Mouse (Mus musculus): ENCODE data around the gene Rasa3. TPM values are rescaled to one million over a fixed set of nuclear protein-coding genes. Genes with fewer than 3 reads are reported as not detected.
A peak's percentile ranks its signal among the peaks of the same experiment; 100 is the strongest.

Gene Rasa3
- polyA plus RNA-seq, 1 experiment from 2014 or later: 30.9 TPM

DNA sequence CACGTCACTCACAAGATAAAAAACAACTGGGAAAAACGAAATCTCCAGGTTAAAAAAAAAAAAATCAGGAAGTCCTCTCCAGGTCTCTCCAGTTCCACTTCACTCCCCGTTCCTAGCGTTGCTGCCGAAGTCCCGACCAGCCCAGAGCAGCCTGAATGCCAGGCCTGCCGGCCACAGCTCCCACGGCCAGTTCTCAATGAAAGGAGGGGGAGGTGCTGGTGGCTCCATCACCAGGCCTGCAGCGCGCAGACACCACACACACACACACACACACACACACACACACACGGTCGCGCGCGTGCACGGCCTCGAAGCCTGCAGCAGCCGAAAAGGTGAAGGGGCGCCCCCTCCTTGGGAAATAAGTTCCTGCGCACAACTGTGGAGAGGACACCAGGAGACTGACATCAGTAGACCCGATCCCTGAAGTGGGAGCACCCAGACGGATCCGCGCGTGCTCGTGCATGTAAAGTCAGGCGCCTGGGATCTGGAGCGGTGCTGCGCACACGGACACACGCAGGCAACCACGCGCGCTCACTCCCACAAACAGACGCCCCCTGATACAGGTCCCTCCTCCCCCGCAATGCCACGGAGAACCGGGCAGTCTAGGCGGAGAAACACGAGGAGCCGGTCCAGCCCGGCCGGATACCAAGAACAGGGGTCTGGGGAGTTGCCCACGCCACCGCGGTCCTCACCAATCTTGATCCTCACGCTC is 546 bp downstream of the Rasa3 start:
- Histone ChIP-seq H3K4me3 (peak overlapping the region; percentile 86), H3K9me3 (no peaks in the 10 kb centered on the region), H3K9ac (peak overlapping the region; percentile 82), H3K4me1 (replicated peaks) (peaks cover 41% of the 10 kb centered on the region), H3K27me3 (peaks cover 15% of the 10 kb centered on the region; the same call in 1 of the 2 replicates), H3K36me3 (no peaks in the 10 kb centered on the region), H3K27ac (peak overlapping the region; percentile 96), H3K4me2 (peak overlapping the region; percentile 80)
- WGBS: 1% methylated on average over 47 of the region's 47 CpGs
- peak; percentile 81 for ATAC-seq (ENCODE audit: low FRiP score)

DNA sequence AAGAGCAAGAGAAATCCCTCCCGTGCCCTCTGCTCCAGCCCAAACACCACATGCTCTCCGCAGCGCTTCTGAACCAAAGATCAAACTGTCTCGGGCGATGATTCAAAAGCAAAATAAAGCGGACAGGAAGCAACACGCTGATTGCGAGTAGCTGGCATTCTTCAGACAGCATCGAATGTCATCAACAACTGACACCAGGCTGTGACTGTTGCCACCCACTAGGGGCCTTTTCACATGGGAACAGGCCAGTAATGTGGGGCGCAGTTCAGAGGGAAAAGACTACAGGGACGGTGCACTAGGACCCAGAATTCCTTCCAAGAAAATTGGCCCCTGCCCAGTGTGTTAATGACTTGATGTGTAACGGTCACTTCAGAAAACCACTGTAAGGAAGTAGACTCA is 1.1 kb downstream of the Rasa3 start:
- peak overlapping the region; percentile 80 for H3K4me2 ChIP-seq
- H3K27ac ChIP-seq: peak overlapping the region; percentile 96
- peak overlapping the region; percentile 82 for H3K9ac ChIP-seq
- H3K4me3 ChIP-seq: peak overlapping the region; percentile 86
- H3K36me3 ChIP-seq: no peaks in the 10 kb centered on the region
- under 1% methylated on average over 12 of the region's 12 CpGs for WGBS
- ATAC-seq (ENCODE audit: low FRiP score): 0 out of 2 replicates have a peak, but pooled peaks have one; percentile 10
- peaks cover 15% of the 10 kb centered on the region; the same call in 1 of the 2 replicates for H3K27me3 ChIP-seq
- H3K4me1 ChIP-seq (replicated peaks): peaks cover 41% of the 10 kb centered on the region
- no peaks in the 10 kb centered on the region for H3K9me3 ChIP-seq

DNA sequence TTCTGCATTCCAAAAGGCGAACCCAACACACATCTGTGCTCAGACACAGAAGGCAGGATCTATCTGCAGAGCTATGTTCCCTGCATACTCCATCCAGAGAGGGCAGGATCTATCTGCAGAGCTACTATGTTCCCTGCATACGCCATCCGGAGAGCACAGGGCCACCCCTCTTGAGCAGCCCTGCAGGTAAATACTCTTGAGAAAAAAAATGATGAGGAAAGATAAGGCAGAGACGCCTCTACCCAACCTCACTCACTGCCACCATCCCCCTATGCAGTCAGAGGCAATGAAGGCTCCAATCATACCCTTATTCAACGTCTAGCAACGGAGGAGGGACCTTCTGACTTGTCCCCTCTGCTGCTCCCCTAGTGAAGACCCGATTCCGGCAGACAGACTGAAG is 1.9 kb downstream of the Rasa3 start:
- Histone ChIP-seq H3K4me3 (peak overlapping the region; percentile 86), H3K27me3 (peaks cover 11% of the 10 kb centered on the region; the same call in 1 of the 2 replicates), H3K27ac (peak overlapping the region; percentile 96), H3K9ac (peak overlapping the region; percentile 82), H3K4me2 (peak overlapping the region; percentile 80), H3K36me3 (no peaks in the 10 kb centered on the region), H3K9me3 (no peaks in the 10 kb centered on the region), H3K4me1 (replicated peaks) (peaks cover 44% of the 10 kb centered on the region)
- no peak for ATAC-seq (ENCODE audit: low FRiP score)
- WGBS: 50% methylated on average over 8 of the region's 8 CpGs

DNA sequence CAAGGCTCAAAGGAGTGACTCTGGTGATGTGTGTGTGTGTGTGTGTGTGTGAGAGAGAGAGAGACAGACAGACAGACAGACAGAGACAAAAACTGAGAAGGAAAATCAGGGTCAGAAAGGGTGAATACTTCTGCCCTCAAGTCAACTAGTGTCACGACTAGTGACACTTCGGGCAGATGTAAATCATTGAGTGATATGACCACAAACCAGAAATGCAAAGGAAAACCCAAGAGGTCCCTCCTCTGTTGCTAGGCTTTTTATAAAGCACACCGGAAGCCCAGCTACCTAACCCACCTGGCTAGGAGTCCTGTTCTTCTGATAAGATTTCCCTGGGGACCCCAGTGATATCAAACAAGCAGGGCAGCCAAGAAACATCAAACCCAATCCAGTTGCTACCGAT is 2.3 kb downstream of the Rasa3 start:
- 85% methylated on average over 4 of the region's 4 CpGs for WGBS
- peak overlapping the region; percentile 82 for H3K9ac ChIP-seq
- no peaks in the 10 kb centered on the region for H3K9me3 ChIP-seq
- peaks cover 45% of the 10 kb centered on the region for H3K4me1 ChIP-seq (replicated peaks)
- H3K27ac ChIP-seq: peak overlapping the region; percentile 96
- H3K4me2 ChIP-seq: peak overlapping the region; percentile 80
- H3K4me3 ChIP-seq: peak overlapping the region; percentile 86
- ATAC-seq (ENCODE audit: low FRiP score): no peak
- peaks cover 11% of the 10 kb centered on the region; the same call in 1 of the 2 replicates for H3K27me3 ChIP-seq
- H3K36me3 ChIP-seq: no peaks in the 10 kb centered on the region

DNA sequence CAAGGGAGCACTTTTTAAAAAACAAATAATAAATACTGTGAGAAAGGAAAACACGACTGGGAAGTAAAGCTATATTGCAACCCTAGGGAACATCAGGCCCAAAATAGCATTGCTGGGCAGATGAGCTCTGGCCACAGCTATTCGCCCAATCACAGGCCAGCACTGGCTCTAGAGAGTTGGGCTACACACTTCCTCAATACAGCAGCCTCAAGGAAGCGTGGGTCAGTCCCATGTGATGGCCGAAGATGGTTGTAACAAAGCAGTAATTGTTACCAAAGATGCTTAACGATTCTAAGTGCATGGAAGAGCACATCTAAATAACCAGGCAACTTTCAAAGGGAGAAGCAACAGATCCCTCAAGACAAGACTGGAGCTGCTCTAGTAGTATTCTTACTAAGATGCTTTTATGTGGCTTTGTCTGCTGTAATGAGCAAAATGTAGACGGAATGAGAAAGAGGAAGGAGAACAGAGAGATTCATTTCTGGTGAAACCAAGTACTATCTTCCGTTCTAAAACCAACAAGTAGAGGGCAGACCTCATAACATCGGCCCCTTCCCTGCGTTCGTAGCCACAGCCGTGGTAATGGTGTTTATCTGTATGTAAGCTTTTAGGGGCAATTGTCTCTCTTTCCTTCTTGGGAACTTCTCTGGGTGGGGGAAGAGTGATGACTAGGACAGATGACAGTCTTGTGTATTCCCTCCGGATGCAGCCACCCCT is 3.0 kb downstream of the Rasa3 start:
- no peak for ATAC-seq (ENCODE audit: low FRiP score)
- Histone ChIP-seq H3K9ac (0 out of 2 replicates have a peak overlapping the region, but pooled peaks have one; percentile 82), H3K36me3 (no peaks in the 10 kb centered on the region), H3K27ac (peak overlapping the region; percentile 35; the same call in 1 of the 2 replicates), H3K4me3 (no peak overlapping the region), H3K27me3 (peaks cover 7% of the 10 kb centered on the region; the same call in 1 of the 2 replicates), H3K4me2 (peak overlapping the region; percentile 80), H3K4me1 (replicated peaks) (peaks cover 52% of the 10 kb centered on the region), H3K9me3 (no peaks in the 10 kb centered on the region)
- 64% methylated on average over 12 of the region's 12 CpGs for WGBS

DNA sequence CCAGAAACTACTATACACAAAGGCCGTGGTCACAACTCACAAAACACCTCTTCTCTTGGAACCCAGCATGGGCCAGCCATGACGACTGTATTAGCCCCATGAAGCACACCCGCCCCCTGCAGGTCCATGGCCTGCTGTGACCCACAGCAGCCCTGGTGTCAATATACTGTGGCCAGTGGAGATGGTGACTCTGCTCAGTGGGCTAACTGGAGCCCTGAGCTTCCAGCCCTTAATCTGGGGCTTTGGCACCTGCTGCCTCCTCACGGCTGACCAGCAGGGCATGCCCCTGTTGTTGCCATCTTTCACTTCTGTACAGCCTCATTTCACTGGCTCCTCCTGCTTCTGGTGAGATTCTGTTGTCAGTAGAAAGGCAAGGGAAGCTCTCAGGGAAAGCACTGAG is 4.2 kb downstream of the Rasa3 start:
- no peak overlapping the region for H3K27ac ChIP-seq
- no peak for ATAC-seq (ENCODE audit: low FRiP score)
- no peaks in the 10 kb centered on the region for H3K36me3 ChIP-seq
- no peaks in the 10 kb centered on the region for H3K9me3 ChIP-seq
- H3K4me3 ChIP-seq: no peak overlapping the region
- H3K27me3 ChIP-seq: no peaks in the 10 kb centered on the region
- H3K9ac ChIP-seq: no peak overlapping the region
- no peak overlapping the region for H3K4me2 ChIP-seq
- H3K4me1 ChIP-seq (replicated peaks): peaks cover 58% of the 10 kb centered on the region
- WGBS: 73% methylated on average over 4 of the region's 4 CpGs

DNA sequence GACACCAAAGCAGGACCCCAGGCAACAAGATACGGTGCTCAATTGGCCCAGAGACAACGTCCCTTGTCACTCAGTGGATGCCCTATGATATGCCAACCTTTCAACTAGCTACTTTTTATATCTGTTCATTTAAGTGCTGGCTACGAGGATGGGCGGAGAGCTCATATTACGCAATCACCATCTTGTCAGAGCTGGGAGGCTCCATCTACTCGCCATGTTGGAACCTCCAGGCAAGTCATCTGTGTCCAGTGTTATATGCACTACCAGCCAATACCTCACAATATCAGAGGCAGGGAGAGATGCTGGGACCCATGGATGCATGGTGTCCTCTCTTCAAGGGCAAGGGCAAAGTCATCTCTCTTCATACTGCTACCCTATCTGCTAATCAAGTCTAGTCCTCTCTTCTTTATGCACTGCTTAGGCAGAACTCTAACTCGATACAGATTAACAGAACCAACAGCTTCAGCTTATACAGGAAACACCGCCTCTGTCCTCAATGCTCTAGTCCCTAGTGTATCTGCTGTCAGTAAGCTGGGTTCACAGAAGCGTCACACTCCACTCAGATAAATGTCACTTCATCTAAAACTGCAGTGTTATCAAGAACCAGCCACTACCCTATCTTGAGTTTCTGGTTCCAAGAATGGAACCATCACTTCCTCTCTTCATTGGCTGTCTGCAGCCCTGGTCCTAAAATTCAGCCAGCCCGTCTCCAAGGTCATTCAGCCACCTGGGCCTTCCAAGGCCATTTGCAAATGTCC is 6.0 kb downstream of the Rasa3 start:
- peaks cover 54% of the 10 kb centered on the region for H3K4me1 ChIP-seq (replicated peaks)
- no peaks in the 10 kb centered on the region for H3K27me3 ChIP-seq
- H3K9me3 ChIP-seq: no peaks in the 10 kb centered on the region
- 92% methylated on average over 10 of the region's 10 CpGs for WGBS
- no peak for ATAC-seq (ENCODE audit: low FRiP score)
- H3K36me3 ChIP-seq: no peaks in the 10 kb centered on the region
- no peak overlapping the region for H3K4me3 ChIP-seq
- no peak overlapping the region for H3K4me2 ChIP-seq
- H3K27ac ChIP-seq: no peak overlapping the region
- H3K9ac ChIP-seq: no peak overlapping the region

DNA sequence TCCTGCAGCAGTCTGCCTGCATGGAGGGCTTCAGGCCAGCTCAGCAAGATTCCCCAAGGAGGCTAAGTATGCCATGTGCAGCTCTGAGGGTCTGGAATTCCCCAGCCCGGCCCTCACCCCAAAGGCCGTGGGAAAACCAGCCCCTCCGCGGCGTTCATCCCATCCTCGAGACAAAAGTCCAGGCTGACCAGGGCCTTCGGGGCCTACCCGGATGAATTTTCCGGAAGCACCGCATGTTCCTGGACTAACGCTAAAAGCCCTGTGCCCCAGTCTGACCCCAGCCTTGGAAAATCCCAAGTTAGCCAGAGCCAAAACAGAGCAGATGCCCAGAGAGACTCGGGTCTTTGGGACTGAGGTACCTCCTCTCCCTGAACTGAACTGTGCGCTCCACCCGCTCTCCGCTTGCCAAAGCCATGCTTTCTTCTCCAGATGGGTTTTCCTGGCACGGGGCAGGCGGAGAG is 7.4 kb downstream of the Rasa3 start:
- no peak for ATAC-seq (ENCODE audit: low FRiP score)

DNA sequence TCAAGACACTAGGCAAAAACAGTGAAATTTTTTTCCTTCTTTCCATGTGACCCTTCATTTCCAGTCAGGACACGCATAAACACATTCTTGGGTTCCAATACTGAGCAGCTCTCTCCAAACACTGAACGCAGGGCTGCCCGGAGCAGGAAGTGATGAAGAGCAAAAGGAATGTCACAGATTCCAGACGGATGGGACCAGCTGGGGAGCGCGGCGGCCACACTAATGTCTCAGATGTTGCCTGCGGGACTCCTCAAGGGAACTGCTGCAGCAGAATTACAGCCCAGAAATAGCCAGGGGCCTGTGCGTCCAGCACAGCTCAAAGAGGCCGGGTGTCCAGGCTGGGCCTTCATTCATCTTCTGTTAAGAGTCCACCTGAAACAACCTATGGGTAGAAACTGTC is 9.0 kb downstream of the Rasa3 start:
- H3K9ac ChIP-seq: no peak overlapping the region
- no peaks in the 10 kb centered on the region for H3K36me3 ChIP-seq
- H3K4me1 ChIP-seq (replicated peaks): peaks cover 24% of the 10 kb centered on the region
- H3K4me3 ChIP-seq: no peak overlapping the region
- ATAC-seq (ENCODE audit: low FRiP score): no peak
- WGBS: 57% methylated on average over 10 of the region's 10 CpGs
- H3K27me3 ChIP-seq: no peaks in the 10 kb centered on the region
- H3K4me2 ChIP-seq: no peak overlapping the region
- peak overlapping the region; percentile 6; the same call in 1 of the 2 replicates for H3K27ac ChIP-seq
- H3K9me3 ChIP-seq: no peaks in the 10 kb centered on the region

More for the DNA sequence above, 7.4 kb downstream of the Rasa3 start:
- 79% methylated on average over 17 of the region's 17 CpGs for WGBS
- peaks cover 40% of the 10 kb centered on the region for H3K4me1 ChIP-seq (replicated peaks)
- H3K9ac ChIP-seq: peak overlapping the region; percentile 31; the same call in 1 of the 2 replicates
- H3K9me3 ChIP-seq: no peaks in the 10 kb centered on the region
- no peak overlapping the region for H3K4me2 ChIP-seq
- no peaks in the 10 kb centered on the region for H3K36me3 ChIP-seq
- no peaks in the 10 kb centered on the region for H3K27me3 ChIP-seq
- peak overlapping the region; percentile 24; the same call in 1 of the 2 replicates for H3K27ac ChIP-seq
- no peak overlapping the region for H3K4me3 ChIP-seq

DNA sequence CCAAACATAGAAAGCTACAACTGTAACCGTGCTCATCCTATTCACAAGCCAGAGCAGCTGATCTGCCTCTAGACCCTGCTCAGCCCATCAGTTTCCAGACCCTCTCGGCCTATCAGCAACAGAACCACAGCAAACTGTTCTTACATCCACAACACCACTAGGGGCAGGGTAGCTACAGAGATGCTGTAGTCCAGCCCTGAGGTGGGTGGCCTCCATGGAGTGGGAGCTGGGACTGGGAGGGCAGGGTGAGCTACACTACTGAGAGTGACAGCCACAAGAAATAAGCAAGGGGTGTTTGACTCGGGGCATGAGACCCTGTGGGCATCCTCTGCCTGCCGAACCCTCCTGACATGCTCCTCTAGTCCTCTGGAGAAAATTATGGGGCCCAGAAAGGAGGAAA is 9.5 kb downstream of the Rasa3 start:
- H3K4me3 ChIP-seq: no peak overlapping the region
- H3K9me3 ChIP-seq: no peaks in the 10 kb centered on the region
- no peak for ATAC-seq (ENCODE audit: low FRiP score)
- no peak overlapping the region for H3K4me2 ChIP-seq
- WGBS: 71% methylated on average over 4 of the region's 4 CpGs
- peaks cover 20% of the 10 kb centered on the region for H3K4me1 ChIP-seq (replicated peaks)
- no peak overlapping the region for H3K27ac ChIP-seq
- H3K36me3 ChIP-seq: no peaks in the 10 kb centered on the region
- H3K27me3 ChIP-seq: no peaks in the 10 kb centered on the region
- no peak overlapping the region for H3K9ac ChIP-seq

DNA sequence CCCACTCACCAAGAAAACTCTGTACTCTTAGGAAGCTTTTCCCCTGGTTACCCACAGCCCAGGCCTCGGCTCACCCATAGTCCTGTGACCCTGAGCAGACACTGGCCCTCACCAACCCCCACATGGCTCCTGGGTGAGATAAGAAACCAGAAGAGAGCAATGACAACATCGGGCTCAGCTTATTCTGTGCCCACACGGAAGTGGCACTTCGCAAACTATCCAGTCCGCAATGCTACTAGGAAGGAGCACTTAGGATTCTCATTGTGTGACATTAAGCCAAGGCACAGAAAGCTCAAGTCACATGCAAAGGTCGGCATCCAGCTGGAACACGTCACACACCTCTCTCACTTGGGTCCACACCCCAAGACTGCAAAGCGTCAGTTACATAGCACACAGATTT is 11.5 kb downstream of the Rasa3 start:
- WGBS: 85% methylated on average over 8 of the region's 8 CpGs
- Histone ChIP-seq H3K36me3 (no peaks in the 10 kb centered on the region), H3K4me1 (replicated peaks) (peaks cover 18% of the 10 kb centered on the region), H3K9me3 (no peaks in the 10 kb centered on the region), H3K4me3 (no peak overlapping the region), H3K27me3 (no peaks in the 10 kb centered on the region), H3K4me2 (no peak overlapping the region), H3K9ac (no peak overlapping the region), H3K27ac (no peak overlapping the region)
- no peak for ATAC-seq (ENCODE audit: low FRiP score)

DNA sequence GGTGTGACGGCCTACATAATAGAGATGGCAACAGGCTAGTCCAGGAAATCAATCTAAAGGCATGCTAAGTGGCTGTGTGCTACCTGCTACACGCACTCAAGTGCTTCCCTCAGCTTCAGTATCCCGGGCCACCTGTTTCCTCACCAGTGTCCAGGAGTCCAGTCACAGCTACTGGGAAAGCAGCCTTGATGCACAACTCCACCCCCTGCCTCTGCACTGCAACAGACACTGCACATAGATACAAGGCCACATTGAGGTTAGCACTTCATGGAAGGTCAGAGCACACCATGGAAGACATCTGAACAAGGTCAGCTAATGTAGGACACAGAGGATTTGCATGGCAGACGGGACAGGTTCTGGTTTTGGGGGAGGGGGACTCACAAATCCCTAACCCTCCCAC is 11.9 kb downstream of the Rasa3 start:
- Histone ChIP-seq H3K4me1 (replicated peaks) (peaks cover 14% of the 10 kb centered on the region), H3K27ac (no peak overlapping the region), H3K9me3 (no peaks in the 10 kb centered on the region), H3K4me3 (no peak overlapping the region), H3K36me3 (no peaks in the 10 kb centered on the region), H3K4me2 (no peak overlapping the region), H3K27me3 (no peaks in the 10 kb centered on the region), H3K9ac (no peak overlapping the region)
- 88% methylated on average over 4 of the region's 4 CpGs for WGBS
- ATAC-seq (ENCODE audit: low FRiP score): no peak
